Comparison of ENCODE assay signal across 15 mouse cellular contexts in the genomic region with DNA sequence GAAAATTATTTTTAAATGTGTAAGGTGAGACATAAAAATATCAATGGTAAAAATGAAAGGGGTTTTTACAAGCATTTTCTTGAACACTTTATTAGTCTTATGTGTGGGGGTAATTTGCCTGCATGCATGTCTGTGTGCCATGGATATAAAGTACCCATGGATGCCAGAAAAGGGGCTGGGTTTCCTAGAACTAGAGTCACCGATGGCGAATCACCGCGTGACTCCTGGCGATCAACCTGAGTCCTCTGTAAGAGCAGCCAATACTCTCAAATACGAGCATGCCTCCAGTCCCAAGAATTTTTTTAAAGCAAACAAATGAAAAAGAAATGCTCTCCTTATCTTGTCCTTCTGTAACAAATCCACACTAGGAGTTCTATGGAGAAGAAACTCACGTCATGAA. TPM values are rescaled to one million over a fixed set of nuclear protein-coding genes. Genes with fewer than 3 reads are reported as not detected.
"Had no signal": no experiment of that assay in that cellular context is flagged by ENCODE, and none has a peak within 500 bp of the region (broad histone marks: within the 10 kb centered on the region; RNA-seq: fewer than 3 reads in every experiment).

No protein-coding gene starts in this region.

- DNase-seq: gastrocnemius, postnatal 25 days; heart, adult 2 months; heart, postnatal 10 days; kidney, adult 18-20 months; kidney, adult 8-10 months; kidney, postnatal 10 days; kidney, postnatal 25 days; kidney, postnatal 4 days; liver; liver, embryonic 13.5 days; liver, postnatal 0 days had no signal

RNA-seq across cellular contexts. Expression of gene Ccdc110, which starts 12.3 kb away (rescaled TPM):
- total RNA-seq: gastrocnemius, adult 8-10 months; gastrocnemius, postnatal 25 days; gastrocnemius, postnatal 4 days; granulocyte monocyte progenitor cell, adult 5-6 weeks; heart, adult 2 months; heart, postnatal 10 days; heart, postnatal 25 days had no signal

RNA-seq across cellular contexts. Expression of gene Pdlim3, which starts 36.9 kb away (rescaled TPM):
- total RNA-seq: granulocyte monocyte progenitor cell, adult 5-6 weeks had no signal
